Mouse (Mus musculus): ENCODE measurements around the gene Irf2bp1.

The Irf2bp1 gene

GRCm38 (mm10) chr7:19001066-19001806, 2.6 kb upstream of the Irf2bp1 start:
- peak; percentile 61 for DNase-seq (ENCODE audit: low spot score)

GRCm38 (mm10) chr7:19001807-19002085, 2.1 kb upstream of the Irf2bp1 start:
- no peak for DNase-seq (ENCODE audit: low spot score)

- no peak for DNase-seq (ENCODE audit: low spot score)
Observed at GRCm38 (mm10) chr7:19002115-19002514, 1.7 kb upstream of the Irf2bp1 start.

- peak; percentile 49 for DNase-seq (ENCODE audit: low spot score)
Observed at GRCm38 (mm10) chr7:19002848-19003498, 871 bp upstream of the Irf2bp1 start.

- no peak for DNase-seq (ENCODE audit: low spot score)
Observed at GRCm38 (mm10) chr7:19004631-19005079, 811 bp downstream of the Irf2bp1 start.

GRCm38 (mm10) chr7:19005417-19006121, 1.7 kb downstream of the Irf2bp1 start:
- no peak for DNase-seq (ENCODE audit: low spot score)

GRCm38 (mm10) chr7:19006476-19006875, 2.6 kb downstream of the Irf2bp1 start:
- peak; percentile 76 for DNase-seq (ENCODE audit: low spot score)

GRCm38 (mm10) chr7:19007026-19007977, 3.5 kb downstream of the Irf2bp1 start:
- DNase-seq (ENCODE audit: low spot score) = no peak

GRCm38 (mm10) chr7:19010581-19010980, 6.7 kb downstream of the Irf2bp1 start:
- DNase-seq (ENCODE audit: low spot score) = no peak

GRCm38 (mm10) chr7:19012025-19012621, 8.3 kb downstream of the Irf2bp1 start:
- no peak for DNase-seq (ENCODE audit: low spot score)

- no peak for DNase-seq (ENCODE audit: low spot score)
Observed at GRCm38 (mm10) chr7:19012882-19013281, 9.0 kb downstream of the Irf2bp1 start.

GRCm38 (mm10) chr7:19014452-19014851, 10.6 kb downstream of the Irf2bp1 start:
- DNase-seq (ENCODE audit: low spot score) = no peak

GRCm38 (mm10) chr7:19016042-19016441, 12.2 kb downstream of the Irf2bp1 start:
- DNase-seq (ENCODE audit: low spot score) = no peak

- DNase-seq (ENCODE audit: low spot score) = no peak
Observed at GRCm38 (mm10) chr7:19017909-19018308, 14.1 kb downstream of the Irf2bp1 start.

- no peak for DNase-seq (ENCODE audit: low spot score)
Observed at GRCm38 (mm10) chr7:19021048-19021447, 17.2 kb downstream of the Irf2bp1 start.

GRCm38 (mm10) chr7:19022189-19022958, 18.5 kb downstream of the Irf2bp1 start:
- no peak for DNase-seq (ENCODE audit: low spot score)

GRCm38 (mm10) chr7:19023357-19023814, 19.5 kb downstream of the Irf2bp1 start, which contains the start of gene Foxa3:
Foxa3 (minus strand) TSS chr7:19023538.
- peak; percentile 33 for DNase-seq (ENCODE audit: low spot score)

- DNase-seq (ENCODE audit: low spot score) = peak; percentile 86
Observed at GRCm38 (mm10) chr7:19024096-19024506, 20.3 kb downstream of the Irf2bp1 start, which contains the start of gene Sympk. Sympk (plus strand) TSS chr7:19024377.

GRCm38 (mm10) chr7:19024581-19025255, 20.9 kb downstream of the Irf2bp1 start:
- no peak for DNase-seq (ENCODE audit: low spot score)

- DNase-seq (ENCODE audit: low spot score) = no peak
Observed at GRCm38 (mm10) chr7:19028067-19028466, 24.2 kb downstream of the Irf2bp1 start.

All from urinary bladder, postnatal 25 days (tissue).